Mouse (Mus musculus) adrenal gland, postnatal 0 days (tissue): ENCODE data around the gene 3830406C13Rik. TPM values are rescaled to one million over a fixed set of nuclear protein-coding genes. Genes with fewer than 3 reads are reported as not detected.

Experiments used
- polyA plus RNA-seq: library from polyadenylated mRNA; unstranded; fragments of >200 nt; fragmentation: Nextera tagmentation; extraction: Ambion mirVana; gene quantifications from 2 replicates; pipeline ENCODE4 v1.2.1, GENCODE M21; 2015

3830406C13Rik gene
- 64.5 and 74.0 TPM in 2 replicates for polyA plus RNA-seq

DNA sequence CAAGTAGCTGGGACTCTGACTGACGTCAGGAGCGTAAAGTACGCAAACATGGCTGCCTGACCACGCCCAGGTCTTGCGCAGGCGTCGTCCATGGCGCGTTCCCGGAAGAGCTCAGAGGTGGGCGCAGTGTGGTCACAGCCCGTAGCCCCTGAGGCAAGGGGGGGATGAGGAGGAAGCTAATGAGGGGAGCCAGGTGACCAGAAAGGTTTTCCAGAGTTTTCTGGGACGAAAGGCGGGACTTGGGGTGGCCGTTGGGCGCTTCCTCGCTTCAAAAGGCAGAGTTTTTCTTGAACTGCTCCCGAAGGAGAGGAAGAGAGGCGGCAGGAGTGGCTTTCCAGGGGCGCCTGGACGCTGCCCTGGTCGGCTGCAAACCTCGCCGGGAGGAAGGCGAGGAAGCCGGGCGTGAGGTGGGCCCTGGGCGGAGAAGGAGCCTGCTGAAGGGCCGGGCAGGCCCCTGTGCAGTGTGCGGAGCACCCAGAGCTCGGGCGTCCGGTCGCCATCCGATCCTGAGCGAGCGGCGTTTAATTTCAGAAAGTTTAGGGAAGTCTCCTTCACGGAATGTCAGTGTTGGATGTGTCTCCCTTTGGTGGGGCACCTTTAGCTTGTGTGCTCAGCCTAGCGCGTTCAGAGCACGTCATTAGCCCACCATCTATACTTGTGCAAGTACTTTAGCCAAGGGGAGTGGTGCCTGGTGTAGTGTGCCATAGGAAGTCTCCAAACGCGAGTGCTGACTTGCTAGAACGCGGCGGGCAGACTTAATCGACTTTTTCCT lies at the start of gene 3830406C13Rik:
TSS of gene 3830406C13Rik (plus strand) at position 33 of the 772 bp plus-strand sequence.

DNA sequence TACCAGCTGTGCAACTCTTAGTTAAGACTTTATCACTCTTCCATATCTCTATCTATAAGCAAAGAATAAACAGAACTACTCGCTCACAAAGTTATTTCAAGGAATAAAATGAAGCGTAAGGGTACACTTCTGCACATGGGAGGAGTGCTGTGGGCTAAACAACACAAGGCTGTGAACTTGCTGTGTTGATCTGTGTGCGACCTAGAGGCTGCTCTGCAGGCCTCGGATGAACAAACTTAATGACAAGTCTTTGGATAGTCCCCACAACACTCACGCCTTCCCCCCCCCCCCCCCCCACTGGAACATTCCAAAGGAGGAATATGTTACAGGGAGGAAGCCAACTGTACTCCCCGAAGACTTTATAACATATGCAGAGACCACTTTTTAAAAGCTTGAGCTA lies 332 bp upstream of the 3830406C13Rik start, which contains the start of gene Gm49355:
TSS of gene Gm49355 (plus strand) at position 336 of the 400 bp plus-strand sequence.

DNA sequence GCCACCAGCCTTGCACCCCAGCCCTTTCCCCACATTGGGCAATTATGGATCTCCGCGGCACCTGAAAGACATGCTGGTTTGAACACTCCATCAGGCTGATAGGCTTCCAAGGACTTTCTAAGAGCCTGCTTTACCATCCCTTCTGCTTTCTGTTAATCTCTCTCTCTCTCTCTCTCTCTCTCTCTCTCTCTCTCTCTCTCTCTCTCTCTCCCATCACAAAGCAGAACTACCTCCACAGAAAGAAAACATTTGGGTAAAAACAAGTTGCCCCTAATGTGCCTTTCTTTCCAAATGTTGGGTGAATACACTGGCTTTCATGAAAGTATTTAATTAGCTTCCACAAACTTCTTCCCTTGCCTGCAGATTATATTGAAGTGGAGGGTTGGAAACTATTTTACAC lies 64.1 kb downstream of the 3830406C13Rik start, which contains the start of gene Fezf2:
TSS of gene Fezf2 (minus strand) at position 101 of the 400 bp plus-strand sequence.

Other genes with a start within 250 kb of the 3830406C13Rik start
- 0.12 TPM in 1 of 2 replicates, not detected in the other for gene Gm49355, start 197 bp upstream of the 3830406C13Rik start, polyA plus RNA-seq
- 0.06 TPM in 1 of 2 replicates, not detected in the other for gene Fezf2, start 64.0 kb downstream of the 3830406C13Rik start, polyA plus RNA-seq